Mouse (Mus musculus) erythroblast, embryonic 14.5 days (primary cell): ENCODE data around the gene Tmc7.

Experiments used
- GATA1 ChIP-seq: IDR thresholded peaks from 2 replicates; pipeline ENCODE4 v1.6.1; 2012; ENCODE audit warnings: low read length, inconsistent platforms, mixed read lengths
- TAL1 ChIP-seq: IDR thresholded peaks from 3 replicates; pipeline ENCODE4 v1.6.1; 2012; ENCODE audit warnings: low read length, inconsistent platforms, mixed read lengths

DNA sequence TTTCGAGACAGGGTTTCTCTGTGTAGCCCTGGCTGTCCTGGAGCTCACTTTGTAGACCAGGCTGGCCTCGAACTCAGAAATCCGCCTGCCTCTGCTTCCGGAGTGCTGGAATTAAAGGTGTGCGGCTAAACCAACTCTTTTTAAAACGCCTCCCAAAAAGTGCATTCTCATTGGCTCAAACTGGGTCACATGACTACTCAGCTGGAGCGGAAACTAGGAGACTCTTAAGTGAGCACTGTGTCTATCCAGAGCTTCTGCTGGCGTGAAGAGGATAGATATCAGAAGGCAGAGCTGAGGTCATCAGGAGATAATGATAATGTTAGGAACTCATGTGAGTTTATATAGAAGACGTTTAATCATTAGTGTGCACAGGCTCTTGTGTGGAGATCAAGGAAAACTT is 48.6 kb upstream of the Tmc7 start:
- no peak for TF ChIP-seq GATA1
- TF ChIP-seq TAL1 = no peak
